Mouse (Mus musculus): ENCODE measurements around the gene Ak9. TPM values are rescaled to one million over a fixed set of nuclear protein-coding genes. Genes with fewer than 3 reads are reported as not detected.

Ak9 gene
- polyA plus RNA-seq, 1 experiment from 2014 or later: 0.10 TPM

DNA sequence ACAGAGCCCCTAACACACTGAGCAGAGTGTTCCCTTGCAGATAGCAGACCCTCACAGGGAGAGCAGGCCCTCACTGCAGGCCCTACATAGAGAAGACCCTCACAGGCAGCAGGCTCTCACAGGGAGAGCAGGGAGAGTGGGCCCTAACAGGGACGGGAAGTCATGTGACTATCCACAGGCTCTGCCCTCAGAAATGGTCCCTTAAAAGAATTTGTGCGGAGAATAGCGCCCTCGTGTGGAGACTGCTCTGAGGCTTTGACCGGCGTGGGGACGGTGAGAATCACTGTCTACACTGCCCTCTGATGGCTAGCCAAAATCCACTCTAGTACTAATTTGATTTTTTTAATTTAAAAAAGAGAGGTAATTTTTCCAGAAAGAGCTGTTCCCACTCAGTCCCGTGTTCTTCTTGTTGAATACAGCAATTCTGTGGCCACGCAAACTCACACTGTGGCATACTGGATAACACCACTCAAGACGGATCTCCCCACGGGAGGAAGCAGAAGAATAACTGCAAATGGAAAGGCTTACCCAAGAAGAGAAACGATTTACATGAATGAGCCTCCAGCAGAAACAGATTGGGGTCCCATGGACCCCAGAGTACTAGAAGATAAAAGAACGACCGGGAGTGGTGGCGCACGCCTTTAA lies 14.9 kb upstream of the Ak9 start:
- Histone ChIP-seq H3K4me1 (replicated peaks) (peaks cover 15% of the 10 kb centered on the region), H3K9me3 (no peaks in the 10 kb centered on the region), H3K36me3 (0 out of 2 replicates have a peak, but pooled peaks cover 8% of the 10 kb centered on the region), H3K27ac (replicated peaks) (no peak overlapping the region), H3K4me3 (no peak overlapping the region), H3K9ac (no peak overlapping the region), H3K4me2 (no peak overlapping the region), H3K27me3 (no peaks in the 10 kb centered on the region)
- 38% methylated on average over 16 of the region's 16 CpGs for WGBS
- peak; percentile 94 for ATAC-seq (ENCODE audit: low read depth)

- Histone ChIP-seq H3K4me3 (no peak overlapping the region), H3K4me2 (no peak overlapping the region), H3K27me3 (no peaks in the 10 kb centered on the region), H3K27ac (replicated peaks) (no peak overlapping the region), H3K9ac (no peak overlapping the region), H3K36me3 (no peaks in the 10 kb centered on the region), H3K9me3 (no peaks in the 10 kb centered on the region), H3K4me1 (replicated peaks) (peaks cover 29% of the 10 kb centered on the region)
- 73% methylated on average over 2 of the region's 2 CpGs for WGBS
- ATAC-seq (ENCODE audit: low read depth): no peak
Measured at GRCm38 (mm10) chr10:41291021-41291420, 12.8 kb upstream of the Ak9 start.

- Histone ChIP-seq H3K36me3 (no peaks in the 10 kb centered on the region), H3K27me3 (no peaks in the 10 kb centered on the region), H3K4me3 (no peak overlapping the region), H3K9ac (no peak overlapping the region), H3K27ac (replicated peaks) (no peak overlapping the region), H3K4me1 (replicated peaks) (peaks cover 29% of the 10 kb centered on the region), H3K4me2 (no peak overlapping the region), H3K9me3 (no peaks in the 10 kb centered on the region)
- 22% methylated on average over 7 of the region's 7 CpGs for WGBS
- ATAC-seq (ENCODE audit: low read depth): no peak
Measured at GRCm38 (mm10) chr10:41293019-41293418, 10.8 kb upstream of the Ak9 start.

DNA sequence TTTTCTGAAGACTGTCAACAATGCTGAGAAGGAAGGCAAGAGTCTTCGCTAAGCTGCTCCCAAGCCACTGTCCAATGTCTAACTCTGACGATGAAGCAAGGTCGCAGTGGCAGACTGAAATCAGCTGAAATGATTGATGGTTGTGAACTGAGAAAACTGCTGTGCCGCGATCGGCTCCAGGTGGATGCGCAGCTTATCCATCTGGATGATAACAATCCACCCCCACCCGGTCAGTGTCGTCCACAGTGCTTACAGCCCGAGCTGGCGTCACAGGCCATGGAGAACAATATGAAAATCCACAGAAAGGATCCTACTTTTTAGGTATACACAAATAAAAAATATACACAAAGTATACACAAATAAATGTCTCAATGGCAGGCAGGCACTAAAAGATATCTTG lies 9.0 kb upstream of the Ak9 start:
- Histone ChIP-seq H3K4me1 (replicated peaks) (peaks cover 32% of the 10 kb centered on the region), H3K9ac (peak overlapping the region; percentile 49), H3K9me3 (no peaks in the 10 kb centered on the region), H3K36me3 (no peaks in the 10 kb centered on the region), H3K27me3 (no peaks in the 10 kb centered on the region), H3K27ac (replicated peaks) (no peak overlapping the region), H3K4me2 (peak overlapping the region; percentile 40), H3K4me3 (no peak overlapping the region)
- WGBS: 41% methylated on average over 11 of the region's 11 CpGs
- ATAC-seq (ENCODE audit: low read depth): peak; percentile 56; the same call in 1 of the 2 replicates

DNA sequence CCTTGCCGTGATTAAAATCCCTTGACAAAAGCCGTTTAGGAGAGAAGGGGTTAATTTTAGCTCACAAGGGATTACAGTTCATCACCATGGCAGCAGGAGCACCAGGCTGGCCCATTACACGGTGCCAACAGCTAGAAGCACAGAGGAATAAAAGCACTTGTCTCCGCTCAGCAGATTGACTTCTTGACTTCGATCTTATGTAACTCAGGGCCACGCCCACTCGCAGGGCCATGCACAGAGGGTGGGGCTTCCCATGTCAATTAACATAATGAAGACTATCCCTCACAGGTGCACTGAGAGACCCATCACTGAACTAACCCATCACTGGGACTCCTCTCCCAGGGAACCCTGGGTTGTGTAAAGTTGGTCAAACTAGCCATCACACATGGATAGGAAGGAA lies 8.6 kb upstream of the Ak9 start:
- no peak overlapping the region for H3K27ac ChIP-seq (replicated peaks)
- ATAC-seq (ENCODE audit: low read depth): peak; percentile 68

GRCm38 (mm10) chr10:41300161-41300560 lies 3.6 kb upstream of the Ak9 start:
- Histone ChIP-seq H3K4me1 (replicated peaks) (peaks cover 21% of the 10 kb centered on the region), H3K9ac (no peak overlapping the region), H3K36me3 (no peaks in the 10 kb centered on the region), H3K27me3 (no peaks in the 10 kb centered on the region), H3K9me3 (no peaks in the 10 kb centered on the region), H3K4me2 (no peak overlapping the region), H3K4me3 (no peak overlapping the region), H3K27ac (replicated peaks) (no peak overlapping the region)
- 59% methylated on average over 1 of the region's 1 CpGs for WGBS
- ATAC-seq (ENCODE audit: low read depth): no peak

More for the DNA sequence above, 8.6 kb upstream of the Ak9 start:
- no peaks in the 10 kb centered on the region for H3K9me3 ChIP-seq
- 18% methylated on average over 7 of the region's 7 CpGs for WGBS
- no peaks in the 10 kb centered on the region for H3K27me3 ChIP-seq
- peaks cover 32% of the 10 kb centered on the region for H3K4me1 ChIP-seq (replicated peaks)
- H3K4me3 ChIP-seq: no peak overlapping the region
- no peaks in the 10 kb centered on the region for H3K36me3 ChIP-seq
- peak overlapping the region; percentile 40 for H3K4me2 ChIP-seq
- H3K9ac ChIP-seq: peak overlapping the region; percentile 49

DNA sequence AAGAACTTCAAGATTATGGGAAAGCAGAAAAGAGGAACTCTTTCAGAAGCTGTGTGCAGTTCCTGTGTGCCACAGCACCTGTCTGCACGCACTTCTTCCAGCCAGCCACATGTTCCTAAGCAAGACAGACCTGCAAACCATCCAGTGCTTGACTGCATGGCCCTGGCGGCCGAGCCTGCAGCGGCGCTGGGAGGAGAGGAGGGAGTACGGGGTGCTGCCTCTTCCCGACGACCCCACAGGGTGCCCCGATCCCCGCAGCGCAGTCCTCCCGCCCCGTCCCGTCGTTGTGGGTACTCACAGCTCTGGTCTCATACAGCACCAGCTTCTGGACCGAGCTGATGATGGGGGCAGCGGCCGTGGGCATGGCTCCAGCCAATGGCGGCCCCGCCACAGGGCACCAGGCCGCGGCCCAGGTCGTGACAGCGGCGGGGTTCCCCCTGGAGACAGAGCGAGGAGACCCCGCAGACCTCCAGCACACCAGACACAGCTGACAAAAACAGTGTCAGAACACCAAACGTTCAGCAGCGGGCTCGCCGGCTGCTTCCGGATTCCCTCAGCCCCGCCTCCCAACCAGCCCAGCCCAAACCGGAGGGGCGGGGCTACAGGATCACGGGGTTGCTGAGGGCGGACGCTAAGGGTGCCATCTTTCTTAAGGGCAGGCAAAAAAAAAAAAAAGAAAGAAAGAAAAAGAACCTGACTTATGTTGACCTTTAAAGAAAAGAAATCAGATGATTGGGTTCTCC lies 920 bp upstream of the Ak9 start, which contains the start of gene Fig4:
Fig4 (minus strand) TSS at position 572 of the 743 bp plus-strand sequence.
- peak within 1 kb of the TSS; percentile 95 for H3K4me3 ChIP-seq
- H3K4me2 ChIP-seq: peak within 1 kb of the TSS; percentile 92
- H3K9ac ChIP-seq: peak within 1 kb of the TSS; percentile 89
- H3K27me3 ChIP-seq: no peaks in the 10 kb centered on the region
- peak within 1 kb of the TSS; percentile 86 for H3K27ac ChIP-seq (replicated peaks)
- under 1% methylated on average over 38 of the region's 38 CpGs for WGBS
- ATAC-seq (ENCODE audit: low read depth): peak; percentile 94
- no peaks in the 10 kb centered on the region for H3K9me3 ChIP-seq
- H3K36me3 ChIP-seq: no peaks in the 10 kb centered on the region
- peaks cover 19% of the 10 kb centered on the region for H3K4me1 ChIP-seq (replicated peaks)

- Histone ChIP-seq H3K4me3 (no peak overlapping the region), H3K27me3 (no peaks in the 10 kb centered on the region), H3K4me2 (no peak overlapping the region), H3K4me1 (replicated peaks) (peaks cover 12% of the 10 kb centered on the region), H3K36me3 (no peaks in the 10 kb centered on the region), H3K9ac (no peak overlapping the region), H3K27ac (replicated peaks) (no peak overlapping the region), H3K9me3 (no peaks in the 10 kb centered on the region)
- 81% methylated on average over 9 of the region's 9 CpGs for WGBS
- ATAC-seq (ENCODE audit: low read depth): no peak
Measured at GRCm38 (mm10) chr10:41304961-41305455, 1.2 kb downstream of the Ak9 start.

DNA sequence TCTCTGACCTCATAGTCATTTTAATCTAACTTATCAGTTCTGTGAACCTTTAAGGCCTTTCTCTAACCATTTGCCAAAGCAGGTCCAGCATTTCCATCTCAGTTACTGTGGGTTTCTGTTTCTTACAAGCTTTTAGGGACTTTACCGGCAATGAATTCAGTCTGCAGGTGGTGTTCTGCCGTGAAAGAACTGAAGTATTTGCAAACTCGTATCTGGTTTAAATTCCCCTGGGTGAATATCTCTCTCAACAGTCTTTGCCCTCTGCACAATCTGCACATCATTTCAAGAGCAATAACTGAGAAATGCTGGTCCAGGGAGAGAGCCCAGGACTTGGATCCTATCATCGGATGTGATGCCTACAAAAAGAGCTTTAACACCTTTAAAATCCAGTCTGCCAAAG lies 4.4 kb downstream of the Ak9 start:
- no peak for ATAC-seq (ENCODE audit: low read depth)
- Histone ChIP-seq H3K9me3 (no peaks in the 10 kb centered on the region), H3K27ac (replicated peaks) (no peak overlapping the region), H3K9ac (no peak overlapping the region), H3K4me1 (replicated peaks) (no peaks in the 10 kb centered on the region), H3K4me3 (no peak overlapping the region), H3K36me3 (no peaks in the 10 kb centered on the region), H3K4me2 (no peak overlapping the region), H3K27me3 (no peaks in the 10 kb centered on the region)
- WGBS: 90% methylated on average over 4 of the region's 4 CpGs

DNA sequence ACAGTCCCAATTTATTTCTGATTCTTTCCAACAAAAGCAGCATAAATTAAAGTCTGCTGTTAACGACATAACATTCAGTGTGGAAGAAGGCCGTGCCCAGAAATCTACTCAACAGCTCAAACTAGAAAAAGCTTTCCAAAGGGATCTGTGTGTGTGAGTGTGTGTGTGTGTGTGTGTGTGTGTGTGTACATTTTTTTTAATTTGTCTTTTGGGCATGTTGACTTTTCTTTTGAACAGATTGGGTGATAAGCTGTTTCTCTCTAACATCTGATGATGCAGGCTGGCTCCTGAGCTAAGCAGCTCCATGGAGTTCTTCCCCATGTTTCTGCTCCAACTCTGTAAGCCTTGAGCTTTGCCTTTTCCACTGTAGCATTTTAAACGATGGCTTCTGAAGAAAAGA lies 12.1 kb downstream of the Ak9 start:
- no peaks in the 10 kb centered on the region for H3K9me3 ChIP-seq

DNA sequence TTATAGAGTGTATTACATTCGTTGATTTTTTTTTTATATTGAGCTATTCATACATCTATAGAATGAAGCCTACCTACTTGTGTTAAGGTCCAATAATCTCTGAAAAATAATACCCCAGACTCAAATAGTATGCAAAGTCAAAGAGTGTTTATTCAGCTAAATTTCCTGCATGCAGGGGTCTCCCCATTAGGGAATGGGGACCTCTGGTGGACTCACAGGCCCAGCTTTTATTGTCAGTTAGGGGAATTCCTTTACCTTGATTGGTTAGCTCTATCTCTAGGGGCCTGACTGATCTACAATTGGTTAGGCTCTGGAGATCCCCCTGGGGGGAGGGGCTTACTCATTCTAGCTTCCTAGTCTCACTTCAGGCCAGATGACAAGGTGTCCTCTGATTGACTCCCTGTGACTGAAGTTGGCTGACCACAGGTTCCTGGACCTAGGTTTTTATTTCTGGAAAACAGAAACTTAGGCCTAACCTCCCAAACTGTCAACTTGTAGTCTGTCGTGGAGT lies 28.8 kb downstream of the Ak9 start:
- 89% methylated on average over 2 of the region's 2 CpGs for WGBS
- no peaks in the 10 kb centered on the region for H3K27me3 ChIP-seq
- H3K9me3 ChIP-seq: no peaks in the 10 kb centered on the region
- no peak overlapping the region for H3K4me3 ChIP-seq
- ATAC-seq (ENCODE audit: low read depth): no peak
- no peak overlapping the region for H3K4me2 ChIP-seq
- no peaks in the 10 kb centered on the region for H3K36me3 ChIP-seq
- H3K9ac ChIP-seq: no peak overlapping the region
- H3K4me1 ChIP-seq (replicated peaks): no peaks in the 10 kb centered on the region
- H3K27ac ChIP-seq (replicated peaks): no peak overlapping the region

More for the DNA sequence above, 12.1 kb downstream of the Ak9 start:
- H3K27me3 ChIP-seq: no peaks in the 10 kb centered on the region
- WGBS: 80% methylated on average over 3 of the region's 3 CpGs
- H3K4me3 ChIP-seq: no peak overlapping the region
- no peaks in the 10 kb centered on the region for H3K36me3 ChIP-seq
- H3K9ac ChIP-seq: no peak overlapping the region
- no peaks in the 10 kb centered on the region for H3K4me1 ChIP-seq (replicated peaks)
- no peak overlapping the region for H3K4me2 ChIP-seq
- no peak overlapping the region for H3K27ac ChIP-seq (replicated peaks)
- no peak for ATAC-seq (ENCODE audit: low read depth)

DNA sequence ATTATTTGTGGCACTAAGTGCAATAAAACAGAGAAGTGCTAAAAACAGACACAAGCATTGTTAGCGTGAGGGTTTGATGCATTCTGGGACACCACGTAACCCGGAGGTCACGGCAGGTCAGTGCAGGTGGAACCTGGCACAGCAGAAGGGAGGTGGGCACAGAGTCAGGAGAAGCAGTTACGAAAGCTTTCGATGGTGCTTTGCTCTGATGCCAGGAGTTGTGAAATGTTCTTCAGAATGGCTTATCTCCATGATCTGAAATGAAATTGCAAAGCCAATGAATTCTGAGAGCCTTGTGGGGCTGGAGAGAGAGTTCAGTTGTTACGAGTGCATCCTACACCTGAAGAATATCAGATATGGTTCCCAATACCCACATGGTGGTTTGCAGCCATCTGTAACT lies 37.6 kb downstream of the Ak9 start:
- WGBS: 91% methylated on average over 7 of the region's 7 CpGs
- ATAC-seq (ENCODE audit: low read depth): no peak
- H3K4me1 ChIP-seq (replicated peaks): no peaks in the 10 kb centered on the region

More for the DNA sequence above, 37.6 kb downstream of the Ak9 start:
- Histone ChIP-seq H3K27ac (replicated peaks) (no peak overlapping the region), H3K27me3 (no peaks in the 10 kb centered on the region), H3K4me3 (no peak overlapping the region), H3K9ac (no peak overlapping the region), H3K36me3 (no peaks in the 10 kb centered on the region), H3K4me2 (no peak overlapping the region), H3K9me3 (no peaks in the 10 kb centered on the region)
